Mouse (Mus musculus): ENCODE data around the gene BC067074.
A peak's percentile ranks its signal among the peaks of the same experiment; 100 is the strongest.
"Not testable (repeated sequence)": the region's sequence is repeated elsewhere in the genome, so short reads cannot be mapped to it uniquely, and the experiment has no call there.

BC067074 gene

DNA sequence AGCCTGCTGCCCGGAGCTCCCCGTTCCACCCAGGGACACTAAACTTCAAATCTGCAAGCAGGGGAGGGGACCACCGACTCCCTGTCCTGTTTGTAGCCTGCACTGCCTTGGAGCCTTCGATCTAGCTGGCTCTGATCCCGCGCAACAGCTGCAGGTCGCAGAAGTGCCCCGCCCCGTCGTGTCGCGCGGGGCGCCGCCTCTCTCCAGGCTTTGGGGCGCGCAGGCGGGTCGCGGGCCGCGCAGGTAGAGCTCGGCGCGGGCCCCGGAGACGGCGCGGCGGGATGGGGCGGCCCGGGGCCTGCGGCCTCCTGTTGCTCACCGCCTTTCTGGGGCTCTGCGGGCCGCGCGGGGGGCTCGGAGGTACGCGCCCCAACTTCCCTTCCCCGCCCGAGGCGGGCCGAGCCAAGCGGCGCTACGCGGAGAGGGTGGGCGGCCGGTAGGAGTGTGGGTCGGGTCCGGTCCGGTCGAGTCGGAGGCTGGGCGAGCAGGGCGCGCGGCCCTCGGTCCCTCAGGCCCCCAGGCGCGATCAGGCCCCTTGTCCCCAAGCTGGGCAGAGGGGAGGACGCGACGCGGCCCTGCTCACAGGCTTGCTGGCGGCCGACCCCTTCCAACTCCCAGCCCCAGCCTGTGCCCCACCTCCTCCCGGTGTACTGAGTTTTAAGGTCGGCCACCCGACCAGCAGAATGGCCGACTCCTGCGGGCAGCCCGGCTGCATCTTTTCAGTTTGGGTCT lies at the start of gene BC067074:
BC067074 (plus strand) TSS at position 185 of the 732 bp plus-strand sequence.
- no peak for DNase-seq

DNA sequence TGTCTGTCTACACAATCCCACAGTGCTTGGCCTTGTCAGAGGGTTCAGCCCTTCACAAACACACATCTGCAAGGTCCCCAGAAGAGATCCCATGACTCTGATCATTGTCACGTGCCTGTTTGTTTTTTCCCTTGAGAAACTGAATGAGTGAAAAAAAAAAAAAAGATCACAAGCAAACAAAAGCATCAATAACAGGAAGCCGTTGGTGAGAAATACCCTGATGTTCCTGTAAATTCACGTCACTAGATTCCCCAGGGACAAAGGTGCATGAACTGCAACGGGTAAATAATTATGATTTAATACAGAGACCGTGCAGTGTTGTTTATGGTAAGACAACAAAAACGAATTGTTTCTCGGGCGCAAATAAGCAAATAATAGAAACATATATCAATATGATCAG lies 47.9 kb upstream of the BC067074 start:
- DNase-seq: no peak

DNA sequence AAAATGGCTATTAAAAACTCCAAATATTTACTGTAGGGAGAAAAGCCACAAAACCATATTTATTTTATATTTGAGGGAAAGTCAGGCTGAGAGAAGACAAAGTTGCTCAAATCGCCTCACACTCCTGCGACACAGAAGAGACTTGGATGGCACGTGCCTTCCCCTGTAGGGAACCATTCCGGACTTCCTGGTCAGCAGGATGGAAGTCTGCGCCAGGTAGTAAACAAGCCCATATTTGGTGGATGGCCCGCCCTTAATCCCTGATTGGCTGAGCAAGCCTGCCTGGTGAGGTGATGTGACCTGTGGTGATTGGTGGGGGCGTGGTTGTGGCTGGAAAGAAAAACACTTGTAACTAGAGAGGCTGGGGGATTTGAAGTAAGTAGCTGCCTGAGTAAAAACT lies 40.4 kb upstream of the BC067074 start:
- DNase-seq: not testable (repeated sequence)

DNA sequence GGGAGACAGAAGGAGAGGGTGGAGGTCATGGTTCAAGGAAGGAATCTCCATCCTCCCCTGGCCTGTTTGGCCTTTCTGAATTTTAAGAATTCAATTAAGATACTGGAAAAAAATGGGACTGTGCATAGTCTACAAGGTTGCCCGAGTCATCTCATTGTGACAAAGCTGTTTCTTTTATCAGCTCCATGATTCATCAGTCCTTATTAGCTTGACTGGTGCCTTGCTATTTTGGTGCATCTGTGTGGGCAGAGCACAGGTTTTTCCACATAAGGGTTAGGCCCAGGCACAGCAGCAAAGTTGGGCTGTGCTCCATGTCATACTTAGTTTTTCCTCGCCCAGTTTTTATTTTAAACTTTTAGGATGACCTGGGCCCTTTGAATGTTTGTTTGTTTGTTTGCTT lies 36.2 kb upstream of the BC067074 start:
- no peak for DNase-seq

DNA sequence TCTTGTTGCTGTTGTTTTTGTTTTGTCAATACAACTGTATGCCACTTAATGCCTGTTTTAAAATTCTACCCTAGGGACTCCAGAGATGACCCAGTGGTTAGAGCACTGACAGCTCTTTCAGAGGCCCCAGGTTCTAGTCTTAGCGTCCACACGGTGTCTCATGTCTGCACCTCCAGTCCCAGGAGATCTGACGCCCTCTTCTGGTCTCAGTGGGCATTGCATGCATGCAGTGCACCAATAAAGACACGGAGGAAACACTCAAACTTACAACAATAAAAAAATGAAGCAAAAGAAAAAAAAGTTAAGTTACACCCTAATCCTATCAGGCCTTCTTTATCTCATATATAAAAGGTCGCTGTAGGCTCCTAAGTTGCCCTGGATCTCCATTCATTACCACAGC lies 35.8 kb upstream of the BC067074 start:
- no peak for DNase-seq

DNA sequence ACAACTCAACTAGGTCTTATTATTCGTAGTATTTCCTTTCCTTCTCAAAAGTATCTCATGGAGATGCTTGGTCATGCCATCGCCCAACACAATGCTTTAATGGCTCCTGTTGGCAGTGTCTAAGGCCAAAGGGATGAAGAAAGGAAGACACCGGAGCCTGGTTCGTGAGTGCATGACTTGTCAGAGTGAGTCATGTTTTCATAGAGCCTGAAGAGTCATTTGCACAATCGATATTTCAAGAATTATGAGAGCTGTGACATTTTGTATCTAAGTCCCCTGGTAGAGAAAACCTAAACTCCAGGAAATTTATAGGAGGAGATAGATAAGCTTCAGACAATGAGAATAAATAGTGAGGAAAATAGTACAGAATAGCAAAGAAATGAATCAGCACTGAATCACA lies 33.7 kb upstream of the BC067074 start:
- no peak for DNase-seq

DNA sequence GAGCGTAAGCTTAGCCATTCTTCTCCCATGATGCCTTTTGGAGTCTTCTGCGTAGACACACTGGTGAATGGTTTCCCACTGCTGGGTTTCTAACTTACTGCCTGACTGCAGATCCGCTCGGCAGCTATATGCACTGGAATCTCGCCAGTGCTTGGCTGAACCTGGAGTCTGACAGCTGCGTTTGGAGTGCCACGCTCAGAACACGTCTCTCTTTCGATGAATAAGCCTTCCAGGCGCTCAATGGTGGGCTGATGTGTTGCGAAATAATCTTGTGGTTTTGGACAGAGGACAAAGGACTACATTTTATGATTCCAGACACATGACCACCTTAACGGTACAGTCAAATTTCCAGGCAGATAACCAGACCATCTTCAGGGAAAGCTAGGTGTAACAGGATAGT lies 30.1 kb upstream of the BC067074 start:
- no peak for DNase-seq

DNA sequence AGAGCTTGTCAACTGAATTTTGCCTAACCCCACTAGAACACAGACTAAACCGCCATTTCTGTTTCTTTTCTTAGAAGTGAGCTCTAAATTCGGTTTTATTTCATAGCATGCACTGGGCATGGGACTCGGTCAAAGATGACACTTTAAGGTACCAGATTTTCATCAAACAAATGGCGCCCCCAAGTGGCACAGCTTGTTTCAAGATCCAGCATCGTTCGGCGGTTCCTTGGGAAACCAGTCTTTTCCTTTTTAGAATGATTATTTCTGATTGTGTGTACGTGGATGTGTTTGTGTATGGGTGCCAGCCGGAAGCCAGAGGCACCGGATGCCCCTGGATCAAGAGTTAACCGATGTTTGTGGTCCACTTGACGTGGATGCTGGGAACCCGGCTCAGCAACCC lies 27.7 kb upstream of the BC067074 start:
- no peak for DNase-seq

DNA sequence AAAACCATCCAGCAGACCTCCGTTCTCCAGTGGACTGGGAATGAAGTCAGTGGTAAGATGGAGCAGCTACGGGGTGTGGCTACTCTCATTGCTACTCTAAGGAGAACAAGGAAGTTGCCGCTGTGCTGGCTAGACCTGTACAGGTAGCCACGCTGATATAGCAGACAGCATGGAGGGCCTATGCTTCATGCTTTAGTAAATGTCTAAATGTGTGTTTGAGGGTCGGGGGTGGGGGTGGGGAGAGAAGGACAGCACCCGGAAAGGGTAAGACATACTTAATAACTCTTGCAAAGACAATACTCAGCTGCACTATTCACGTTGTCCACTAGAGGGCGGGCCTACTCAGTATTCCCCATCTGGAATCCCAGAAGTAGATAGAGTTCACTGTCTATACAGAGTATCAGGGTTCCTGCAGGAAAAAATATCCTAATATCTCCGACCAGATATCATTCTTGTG lies 26.4 kb upstream of the BC067074 start:
- DNase-seq: peak; percentile 73 to 74

DNA sequence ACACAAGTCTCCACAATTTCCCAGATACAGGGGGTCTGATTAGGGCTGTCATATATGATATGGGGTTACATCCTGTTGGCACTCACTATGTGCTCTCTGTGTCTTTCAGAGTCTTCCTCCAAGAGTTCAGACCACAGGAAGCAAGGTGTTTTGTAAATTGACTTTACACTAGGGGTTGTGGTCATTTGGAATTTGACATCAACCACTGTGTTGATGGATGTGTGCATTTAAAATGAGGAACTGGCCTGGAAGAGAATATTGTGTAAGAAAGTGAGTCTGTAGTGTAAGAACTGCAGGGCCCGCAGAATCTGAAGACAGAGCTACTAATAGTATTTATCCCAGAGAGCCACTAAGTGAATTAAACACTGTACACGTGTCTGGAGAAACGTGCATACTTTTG lies 25.8 kb upstream of the BC067074 start:
- DNase-seq: no peak

DNA sequence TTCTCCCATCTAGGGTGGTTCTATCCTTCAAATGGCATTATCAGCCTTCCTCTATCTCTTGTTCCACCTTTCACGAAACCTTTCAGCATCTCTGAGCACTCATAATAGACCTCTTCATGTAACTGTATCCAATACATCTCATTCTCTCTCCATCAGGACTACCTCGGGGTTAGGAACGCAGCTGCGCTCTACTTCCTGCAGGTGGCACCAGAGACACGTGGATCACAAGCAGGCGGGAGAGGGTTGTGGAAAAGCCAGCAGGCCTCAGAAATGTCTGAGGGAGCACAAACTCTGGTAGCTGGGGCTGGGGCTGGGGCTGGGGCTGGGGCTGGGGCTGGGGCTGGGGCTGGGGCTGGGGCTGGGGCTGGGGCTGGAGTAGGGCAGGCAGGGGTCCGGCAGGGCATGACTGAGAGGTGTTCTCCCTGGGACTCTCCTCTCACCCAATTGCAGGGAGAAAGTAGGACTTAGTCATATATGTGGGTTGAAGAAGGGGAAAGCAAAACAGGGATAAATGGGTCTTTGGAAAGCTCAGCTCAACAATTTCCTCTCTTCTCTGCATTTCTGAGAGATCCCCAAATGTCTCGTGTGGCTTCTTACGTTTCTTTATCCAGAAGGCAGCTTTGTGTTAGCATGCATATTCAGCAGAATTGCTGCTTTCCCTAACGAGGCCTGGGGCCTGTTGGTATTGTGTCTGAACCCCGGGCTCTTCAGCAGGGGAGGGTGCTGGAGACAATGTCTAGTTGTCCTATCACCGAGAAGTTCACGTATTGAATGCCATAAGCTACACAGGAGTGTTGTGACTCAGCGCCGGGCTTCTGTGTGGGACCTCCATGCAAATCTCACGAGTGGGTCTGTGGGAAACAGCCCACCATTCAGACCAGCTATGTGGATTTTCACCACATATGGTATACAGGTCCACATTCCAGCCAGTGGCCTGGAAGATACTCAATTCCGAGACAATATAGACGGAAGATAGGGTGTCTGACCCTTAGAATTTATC lies 22.9 kb upstream of the BC067074 start:
- peak; percentile 64 to 67 for DNase-seq

DNA sequence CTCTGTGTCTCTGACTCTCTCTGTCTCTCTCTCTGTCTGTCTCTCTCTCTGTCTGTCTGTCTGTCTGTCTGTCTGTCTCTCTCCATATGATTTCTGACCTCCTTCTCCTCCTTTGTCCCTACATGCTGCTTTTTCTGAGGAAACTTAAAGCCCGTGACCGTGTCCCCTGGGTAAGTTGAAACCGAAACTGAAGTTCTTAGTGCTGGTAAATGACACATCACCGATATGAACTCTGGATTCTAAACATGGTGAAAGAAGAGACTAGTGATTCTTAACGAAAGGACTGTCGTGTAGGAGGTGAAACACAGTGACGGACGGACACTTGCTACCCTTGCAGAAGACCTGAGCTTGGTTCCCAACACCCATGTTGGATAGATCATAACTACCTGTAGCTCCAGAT lies 21.8 kb upstream of the BC067074 start:
- DNase-seq: no peak

DNA sequence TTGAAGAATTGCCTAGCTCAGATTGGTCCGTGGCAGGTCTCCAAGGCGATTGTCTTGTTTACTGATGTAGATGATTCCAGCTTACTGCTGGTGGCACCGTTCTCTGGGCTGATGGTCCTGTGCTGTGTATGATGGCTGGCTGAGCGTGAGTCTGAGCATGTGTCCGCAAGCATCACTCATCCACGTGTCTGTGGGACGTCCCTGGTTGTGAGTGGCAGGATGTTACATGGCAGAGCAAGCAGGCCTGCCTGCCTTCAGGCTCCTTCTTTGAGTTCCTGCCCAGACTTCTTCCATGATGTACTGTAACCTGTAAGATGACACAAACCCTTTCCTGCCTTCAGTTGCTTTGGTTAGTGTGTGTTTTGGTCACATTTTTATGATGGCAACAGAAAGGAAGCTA lies 5.8 kb upstream of the BC067074 start:
- no peak for DNase-seq

DNA sequence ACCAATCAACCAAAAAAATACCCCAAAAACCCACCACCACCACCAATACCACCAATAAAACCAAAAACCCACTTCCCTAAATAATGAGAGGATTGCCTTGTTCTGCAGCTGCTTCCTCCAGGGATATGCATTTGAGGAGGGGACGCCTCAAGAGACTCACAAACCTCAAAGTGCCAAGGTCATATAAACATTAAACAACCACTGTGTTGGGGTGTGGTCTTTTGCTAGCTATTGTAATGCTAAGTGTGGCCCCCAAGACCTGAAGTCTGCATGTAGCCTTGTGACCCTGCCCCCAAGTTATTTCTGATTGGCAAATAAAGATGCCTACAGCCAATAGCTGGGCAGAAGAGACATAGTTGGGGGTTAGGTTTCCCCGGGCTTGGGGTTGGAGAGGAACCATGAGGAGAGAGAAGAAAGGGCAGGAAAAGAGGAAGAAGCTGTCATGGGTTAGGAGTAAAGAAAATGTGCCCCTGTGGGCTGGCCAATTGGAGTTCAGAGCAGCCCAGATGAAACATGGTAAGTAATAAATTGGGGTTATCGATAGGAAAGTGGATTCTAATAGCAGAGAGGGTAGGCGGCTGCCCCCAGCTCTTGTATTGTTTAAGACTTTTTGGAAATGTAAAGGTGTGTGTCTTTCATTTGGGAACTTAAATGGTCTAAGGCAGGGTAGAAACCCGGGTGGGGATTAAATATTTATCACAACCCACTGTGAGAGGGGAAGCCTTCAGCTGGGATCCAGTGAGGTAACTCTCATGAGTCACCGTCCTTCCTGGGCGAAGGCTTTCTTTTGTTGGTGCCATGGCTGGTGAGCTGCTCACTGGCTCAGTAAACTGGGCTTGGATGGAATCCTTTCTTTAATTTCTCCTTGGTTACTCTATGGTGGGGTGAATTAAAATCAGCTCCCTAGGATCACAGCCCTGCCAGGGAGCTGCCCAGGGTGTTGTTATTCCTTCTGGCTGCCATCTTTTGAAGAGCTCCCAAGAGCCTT lies 4.5 kb upstream of the BC067074 start:
- no peak for DNase-seq

DNA sequence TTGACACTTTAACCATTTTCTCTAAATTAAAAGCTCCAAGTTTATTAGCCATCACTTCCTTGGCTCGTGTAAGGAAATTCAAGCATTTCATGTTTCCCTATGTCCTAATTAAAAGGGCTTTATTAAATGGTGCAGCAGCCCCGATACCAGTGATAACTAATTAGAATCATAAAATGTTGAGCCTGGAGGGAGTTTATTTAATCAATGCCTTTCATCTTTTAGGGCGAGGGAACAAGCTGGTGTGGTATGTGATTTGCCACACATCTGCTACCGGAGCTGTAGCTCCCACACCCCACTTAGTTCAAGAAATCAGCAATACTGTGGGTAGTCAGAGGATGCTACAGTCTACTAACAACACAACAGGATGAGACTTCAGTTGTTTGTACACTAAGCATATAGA lies 3.2 kb upstream of the BC067074 start:
- DNase-seq: no peak

DNA sequence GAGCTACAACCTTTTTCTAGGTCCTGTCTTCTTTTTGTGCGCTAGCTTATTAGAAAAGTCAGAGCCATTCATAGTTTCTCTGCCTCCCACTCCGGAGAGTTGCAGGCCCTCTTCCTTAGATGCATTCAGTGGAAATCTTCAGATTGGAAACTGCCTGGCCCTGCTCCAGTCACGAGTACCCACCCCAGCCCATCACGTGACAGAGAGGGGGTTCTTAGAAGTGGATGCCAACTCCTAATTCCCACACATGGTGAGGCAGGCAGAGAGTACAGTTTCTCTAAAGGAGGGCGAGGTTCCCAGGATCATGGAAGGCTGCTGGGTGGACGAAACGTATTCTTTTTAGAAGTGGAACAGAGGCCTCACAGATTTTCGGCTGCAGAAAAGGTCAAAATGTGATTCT lies 958 bp upstream of the BC067074 start:
- no peak for DNase-seq

DNA sequence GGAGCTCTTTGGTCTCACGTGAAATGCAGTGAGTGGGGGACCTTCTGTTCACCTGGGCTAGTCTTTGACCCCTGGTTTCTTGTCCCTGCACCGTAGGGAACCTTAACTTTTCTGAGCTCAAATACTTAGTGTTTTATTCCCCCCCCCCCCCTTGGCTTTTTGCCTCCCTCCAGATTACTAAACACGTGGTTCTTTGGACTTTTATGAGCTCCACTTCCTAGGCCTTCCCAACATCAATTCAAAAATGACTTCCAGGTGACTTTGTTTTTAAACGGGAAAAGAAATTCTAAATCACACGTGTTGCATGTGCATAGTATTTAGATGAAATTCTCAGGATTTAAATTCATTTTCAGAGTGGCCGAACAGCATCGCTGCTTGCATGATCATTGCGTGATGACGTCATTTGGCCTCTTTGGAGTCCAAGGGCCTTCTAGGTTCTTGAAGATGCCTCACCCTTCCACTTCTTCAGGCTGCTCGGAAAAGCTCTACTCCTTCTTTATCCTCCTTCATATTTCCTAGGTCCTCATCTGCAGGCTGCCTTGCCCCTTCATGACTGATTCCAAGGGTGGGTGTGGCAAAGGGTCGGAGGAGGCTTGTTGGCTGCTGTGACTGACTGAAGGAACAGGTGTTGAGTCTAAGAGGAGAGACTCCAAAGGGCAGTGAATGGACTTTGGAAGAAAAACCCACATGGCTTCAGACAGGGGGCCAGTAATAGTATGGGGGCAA lies 911 bp downstream of the BC067074 start:
- no peak for DNase-seq

DNA sequence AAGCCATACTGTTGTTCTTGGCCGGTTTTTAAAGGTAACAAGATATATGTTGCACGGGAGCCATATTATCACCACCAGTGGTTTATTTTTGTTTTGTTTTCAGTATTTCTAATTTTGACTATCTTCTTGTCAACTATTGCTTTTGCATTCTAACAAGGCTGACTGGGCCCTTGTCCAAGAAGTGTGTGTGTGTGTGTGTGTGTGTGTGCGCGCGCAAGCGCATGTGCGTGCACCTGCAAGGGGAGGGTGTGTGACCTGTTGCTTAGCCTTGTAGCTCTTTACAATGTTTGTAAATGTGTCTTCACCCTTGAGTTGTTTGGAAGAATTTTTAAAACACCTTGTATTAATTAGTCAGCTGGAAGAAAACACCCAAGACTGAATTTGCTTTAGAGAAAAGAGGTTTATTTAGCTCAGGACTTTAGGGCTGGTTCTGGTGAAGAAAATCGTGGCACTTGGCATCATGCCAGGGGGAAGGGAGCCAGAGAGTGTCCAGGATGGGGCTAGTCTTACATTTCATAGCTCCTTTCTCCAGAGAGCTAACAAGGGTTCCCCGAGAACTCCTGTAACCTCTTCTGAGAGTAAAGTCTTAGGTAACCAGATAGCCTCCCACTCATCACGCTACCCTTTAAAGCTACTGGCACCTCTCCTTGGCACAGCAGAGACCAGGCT lies 3.0 kb downstream of the BC067074 start:
- DNase-seq: no peak

DNA sequence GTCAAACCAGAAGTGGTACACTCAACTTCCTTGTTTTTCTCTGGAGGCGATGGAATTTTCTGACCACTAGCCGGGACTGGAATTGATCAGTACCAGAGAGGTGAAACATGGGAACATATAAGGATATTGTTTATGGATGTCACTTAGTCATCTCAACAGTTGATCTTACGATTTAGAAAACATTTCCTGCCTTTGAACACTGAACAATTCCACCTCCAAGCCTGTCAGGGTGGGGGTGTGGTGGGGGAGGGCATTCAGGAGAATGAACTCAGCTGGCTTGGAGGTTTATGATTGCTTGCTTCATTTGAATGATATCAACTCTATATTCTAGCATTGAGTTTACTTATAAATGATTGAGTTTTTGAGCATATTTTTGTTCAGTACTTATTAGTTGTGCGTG lies 13.6 kb downstream of the BC067074 start:
- DNase-seq: no peak

DNA sequence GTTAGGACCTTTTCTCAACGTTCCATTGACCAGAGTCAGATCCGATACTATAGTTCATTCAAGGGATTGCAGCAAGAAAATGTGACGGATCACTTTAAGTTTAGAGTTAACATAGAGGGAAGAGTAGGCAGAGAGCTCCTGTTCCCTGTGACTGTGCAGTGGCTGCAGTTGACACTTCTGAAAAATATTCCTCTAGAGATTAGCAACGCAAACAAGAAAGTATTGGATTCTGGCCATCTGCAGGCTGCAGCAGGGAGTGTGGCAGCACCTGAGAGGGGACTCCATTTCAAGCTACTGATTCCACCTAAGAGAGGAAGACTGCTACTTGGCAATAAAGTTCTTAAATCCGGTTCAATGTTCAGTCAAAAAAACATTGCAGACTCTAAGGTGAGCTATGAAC lies 26.6 kb downstream of the BC067074 start:
- no peak for DNase-seq

DNA sequence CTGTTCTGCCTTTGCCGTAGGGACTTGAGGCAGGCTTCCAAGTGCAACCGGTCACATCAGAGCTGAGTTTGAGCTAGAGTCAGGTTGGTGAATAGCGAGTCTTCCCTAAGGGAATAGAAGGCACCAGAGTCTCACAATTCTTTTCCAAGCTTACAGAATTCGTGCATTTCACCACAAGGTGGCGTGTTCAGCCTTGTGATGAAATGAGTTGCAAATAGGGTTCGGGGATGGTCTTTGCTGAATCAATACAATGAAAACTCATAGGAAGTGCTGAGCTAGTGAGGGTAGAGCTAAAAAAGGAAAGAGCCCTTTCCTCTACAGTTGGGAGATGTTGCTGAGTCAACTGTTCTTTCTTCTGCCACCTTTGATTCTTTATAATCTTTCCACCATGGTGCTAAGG lies 29.0 kb downstream of the BC067074 start:
- DNase-seq: peak; percentile 23 to 31

All from B cell, adult 2 months (primary cell).